Comparison of ENCODE assay signal across 10 mouse cellular contexts in genomic region chr2:14740359-14740758, GRCm38 (mm10).
DNase-seq lines count a peak whose midpoint lies in the region; ATAC-seq and TF ChIP-seq lines count a peak whose summit lies in the region.
"Had no signal": no experiment of that assay in that cellular context is flagged by ENCODE, and none has a peak within 500 bp of the region (broad histone marks: within the 10 kb centered on the region; RNA-seq: fewer than 3 reads in every experiment).

No protein-coding gene starts in this region.

- peak; percentile 39 for DNase-seq in embryo, embryonic 11 days
- DNase-seq in embryo, embryonic 9.5 days (ENCODE audit: extremely low spot score) = no peak
- DNase-seq in lung, embryonic 14.5 days = peak; percentile 19
- no peak for DNase-seq in lung, postnatal 14 days
- DNase-seq in left cerebral cortex, postnatal 36 days (ENCODE audit: low spot score in 2 of 2) = peak; percentile 28 to 41
- peak; percentile 55 for DNase-seq in right cerebral cortex, postnatal 4 days
- DNase-seq in gastrocnemius, adult 8-10 months (ENCODE audit: low spot score in 2 of 2) = no peak
- DNase-seq in spleen, postnatal 36 days (ENCODE audit: low spot score in 2 of 2) = no peak
- DNase-seq: kidney, adult 18-20 months; liver, postnatal 0 days had no signal

- no peaks in the 10 kb centered on the region for H3K4me1 ChIP-seq in lung, embryonic 14.5 days (ENCODE audit: insufficient read depth)

- intact Hi-C loops in left cerebral cortex, postnatal 36 days (cut with DNase I) = loop anchor here (5.0 kb wide), 1 partner anchor 132 kb away; no protein-coding TSS in a partner anchor

- no peak overlapping the region for H3K4me2 ChIP-seq in lung, embryonic 14.5 days

- H3K27ac ChIP-seq in lung, embryonic 14.5 days (ENCODE audit: low read depth) = no peak overlapping the region

- no peaks in the 10 kb centered on the region for H3K36me3 ChIP-seq in lung, embryonic 14.5 days (ENCODE audit: insufficient read depth)

- H3K4me3 ChIP-seq in lung, embryonic 14.5 days (ENCODE audit: low read depth, low read length) = no peak overlapping the region

- no peak for TF ChIP-seq CTCF in lung, embryonic 14.5 days (IDR thresholded peaks at IDR 0.05; ENCODE audit: low read depth)

- H3K9ac ChIP-seq in lung, embryonic 14.5 days = no peak overlapping the region
- H3K9ac ChIP-seq: liver, postnatal 0 days had no signal

- no peaks in the 10 kb centered on the region for H3K9me3 ChIP-seq in lung, embryonic 14.5 days (ENCODE audit: low read depth, low read length)

- no peak for ATAC-seq in lung, embryonic 14.5 days (ENCODE audit: insufficient read depth)
- ATAC-seq: liver, postnatal 0 days had no signal

- no peaks in the 10 kb centered on the region for H3K27me3 ChIP-seq in lung, embryonic 14.5 days (ENCODE audit: insufficient read depth, low read length)

- 58% methylated on average over 7 of the region's 7 CpGs for WGBS in lung, embryonic 14.5 days

Comparison
In these comparisons a context has a peak if more than half of its experiments do, and no peak if none do; other contexts are left out.
1. DNase-seq: peak in embryo, embryonic 11 days (single experiment), lung, embryonic 14.5 days (single experiment), left cerebral cortex, postnatal 36 days (2 of 2) and right cerebral cortex, postnatal 4 days (single experiment); none in embryo, embryonic 9.5 days (single experiment), lung, postnatal 14 days (single experiment), gastrocnemius, adult 8-10 months (0 of 2) and spleen, postnatal 36 days (0 of 2).